Mouse (Mus musculus) layer of hippocampus, postnatal 25 days (tissue): Measurements from ENCODE around the gene Fhl2. TPM values are rescaled to one million over a fixed set of nuclear protein-coding genes. Genes with fewer than 3 reads are reported as not detected.
A peak's percentile ranks its signal among the peaks of the same experiment; 100 is the strongest.
"Not testable (repeated sequence)": the region's sequence is repeated elsewhere in the genome, so short reads cannot be mapped to it uniquely, and the experiment has no call there.

ENCODE experiments used
- DNase-seq, 2 experiments: peaks; one replicate each; pipeline ENCODE4 v3.0.0; 2022; ENCODE audit warnings: mixed read lengths in 2 of 2, low spot score in 1 of 2; ENCODE audit errors: extremely low spot score in 1 of 2
- total RNA-seq, 2 experiments: library from RNA; stranded (reverse); gene quantifications; 2 replicates each; pipeline ENCODE4 v1.2.3; 2021

Gene Fhl2
- total RNA-seq, 2 experiments from 2014 or later: 36.0 to 47.8 TPM

DNA sequence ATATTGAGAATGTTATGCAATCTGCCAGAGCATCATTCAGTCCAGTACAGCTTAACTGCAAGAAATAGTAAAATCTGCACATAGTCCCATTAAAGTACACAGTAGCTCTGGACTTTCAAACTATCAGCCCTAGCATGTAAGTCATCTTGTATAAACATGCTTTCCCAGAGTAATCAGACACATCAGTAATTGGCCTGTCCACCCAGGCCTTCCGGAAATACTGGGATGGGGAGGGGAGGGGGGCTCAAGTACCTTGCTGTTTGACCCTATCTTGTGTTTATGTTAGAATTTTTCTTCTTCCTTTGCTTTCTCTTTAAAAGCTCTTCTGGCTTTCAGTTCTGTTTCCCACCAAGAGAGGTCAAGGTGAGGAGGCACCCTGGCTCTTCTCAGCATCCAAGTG, 725 bp downstream of the Fhl2 start:
- no peak for DNase-seq

DNA sequence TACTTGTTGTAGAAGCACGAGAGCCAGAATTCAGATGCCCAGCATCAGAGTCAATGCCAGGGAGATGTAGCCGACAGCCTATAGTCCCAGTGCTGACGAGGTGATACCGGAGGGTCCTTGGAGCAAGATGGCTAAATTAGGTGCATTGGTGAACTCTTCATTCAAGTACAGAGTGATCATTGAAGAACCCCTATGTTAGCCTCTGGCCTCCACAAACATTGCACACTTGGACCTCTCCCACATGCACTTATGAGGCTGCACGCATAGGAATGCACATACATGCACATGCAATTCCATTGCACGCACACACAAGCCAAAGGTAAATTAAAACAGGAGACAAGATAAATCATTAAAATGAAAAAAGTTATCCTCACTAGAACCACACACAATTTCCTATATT, 3.4 kb downstream of the Fhl2 start:
- DNase-seq: no peak

- DNase-seq: no peak
These were observed 4.3 kb downstream of the Fhl2 start for GRCm38 (mm10) chr1:43192471-43192870.

- no peak for DNase-seq
These were observed 5.7 kb downstream of the Fhl2 start for GRCm38 (mm10) chr1:43191078-43191477.

DNA sequence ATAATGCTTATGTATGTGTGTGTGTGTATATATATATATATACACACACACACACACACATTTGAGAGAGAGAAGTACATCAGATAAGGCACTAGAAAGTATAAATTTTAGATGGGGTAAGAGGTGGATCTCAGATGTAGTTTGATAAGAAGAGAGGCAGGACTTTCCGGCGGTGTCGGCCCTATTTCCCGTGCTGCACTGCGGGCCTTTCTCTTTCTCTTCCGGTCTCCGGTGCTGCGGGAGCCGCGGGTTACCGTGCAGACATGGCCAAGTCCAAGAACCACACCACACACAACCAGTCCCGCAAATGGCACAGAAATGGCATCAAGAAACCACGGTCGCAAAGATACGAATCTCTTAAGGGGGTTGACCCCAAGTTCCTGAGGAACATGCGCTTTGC, 7.9 kb downstream of the Fhl2 start:
- DNase-seq: not testable (repeated sequence)

- no peak for DNase-seq
These were observed 10.4 kb downstream of the Fhl2 start for GRCm38 (mm10) chr1:43186334-43186733.

- no peak for DNase-seq
These were observed 15.9 kb downstream of the Fhl2 start for GRCm38 (mm10) chr1:43180912-43181311.

DNA sequence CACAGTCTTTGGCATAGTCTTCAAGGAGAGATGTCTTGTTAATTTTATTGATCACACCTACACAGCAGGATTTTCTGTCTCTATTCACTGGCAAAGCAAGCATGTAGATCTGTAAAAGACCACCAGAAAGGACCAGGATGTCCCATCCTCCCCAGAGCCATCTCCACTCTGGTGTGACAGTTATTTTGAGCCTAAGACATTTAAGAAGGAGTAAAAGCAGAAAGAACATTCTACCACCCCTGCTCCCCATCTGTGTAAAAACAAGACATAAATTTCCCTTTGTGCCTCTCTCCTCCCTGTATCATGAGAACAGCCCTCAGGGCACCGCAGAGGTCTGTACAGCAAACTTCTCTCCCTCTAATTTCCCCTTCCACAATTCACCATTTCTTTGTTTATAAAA, 18.0 kb downstream of the Fhl2 start:
- no peak for DNase-seq

DNA sequence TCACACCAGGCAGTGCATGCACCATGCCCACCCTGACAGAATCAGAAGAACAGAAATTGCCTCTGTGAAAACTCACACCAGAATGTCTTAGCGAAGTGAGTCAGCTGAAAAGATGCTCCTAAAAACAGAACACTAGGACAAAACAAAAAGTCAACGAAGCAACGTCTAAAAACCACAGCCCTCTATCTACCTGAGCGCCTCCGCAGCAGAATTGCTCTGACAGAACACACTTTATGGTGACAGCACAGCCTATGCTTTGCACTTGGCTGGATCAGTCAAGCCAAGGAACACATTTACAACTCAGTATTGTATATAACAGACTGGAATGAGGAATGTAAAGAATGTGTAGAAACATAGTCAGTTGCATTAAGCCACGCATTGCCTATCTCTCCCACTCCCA, 18.4 kb downstream of the Fhl2 start:
- DNase-seq: no peak

GRCm38 (mm10) chr1:43173283-43174226, 23.2 kb downstream of the Fhl2 start:
- no peak for DNase-seq

DNA sequence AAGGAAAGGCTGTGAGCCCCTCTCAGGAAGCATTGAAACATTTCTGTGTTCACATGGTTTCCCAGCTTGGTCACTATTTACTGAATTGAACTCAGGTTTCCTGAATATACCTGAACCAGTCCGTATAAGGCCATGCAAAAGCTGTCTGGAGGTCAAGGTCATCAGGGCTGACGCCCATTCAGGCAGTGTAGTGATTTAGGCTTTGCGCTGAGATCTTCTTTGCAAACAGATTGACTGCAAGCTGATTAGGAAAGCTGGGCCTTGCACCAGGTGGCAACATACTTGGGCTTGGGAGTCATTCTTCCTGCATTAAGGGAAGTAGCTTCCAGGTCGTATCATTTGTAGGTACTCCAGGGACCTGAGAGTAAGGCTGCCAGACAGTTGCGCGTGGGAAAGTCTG, 25.0 kb downstream of the Fhl2 start:
- DNase-seq: no peak

DNA sequence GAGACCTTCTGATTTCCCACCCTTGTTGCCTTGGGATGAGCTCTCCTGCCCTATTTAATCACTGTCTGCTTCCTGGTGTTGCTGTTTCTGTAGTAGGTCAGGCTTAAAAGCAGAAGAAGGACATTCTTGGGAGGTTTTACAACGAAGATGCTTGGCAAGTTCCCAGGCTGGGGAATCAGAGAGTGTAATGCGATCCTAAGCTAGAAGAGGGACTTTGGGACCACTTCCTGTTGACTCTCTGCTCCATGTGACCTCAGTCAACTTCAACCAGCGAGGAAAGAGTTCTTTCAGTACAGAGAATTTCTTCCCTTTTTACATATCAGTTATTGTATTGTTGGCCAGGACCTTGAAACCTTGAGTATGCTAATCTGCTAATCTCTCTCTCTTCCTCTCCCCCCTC, 25.7 kb downstream of the Fhl2 start:
- no peak for DNase-seq

- no peak for DNase-seq
These were observed 27.1 kb downstream of the Fhl2 start for GRCm38 (mm10) chr1:43169661-43170060.

DNA sequence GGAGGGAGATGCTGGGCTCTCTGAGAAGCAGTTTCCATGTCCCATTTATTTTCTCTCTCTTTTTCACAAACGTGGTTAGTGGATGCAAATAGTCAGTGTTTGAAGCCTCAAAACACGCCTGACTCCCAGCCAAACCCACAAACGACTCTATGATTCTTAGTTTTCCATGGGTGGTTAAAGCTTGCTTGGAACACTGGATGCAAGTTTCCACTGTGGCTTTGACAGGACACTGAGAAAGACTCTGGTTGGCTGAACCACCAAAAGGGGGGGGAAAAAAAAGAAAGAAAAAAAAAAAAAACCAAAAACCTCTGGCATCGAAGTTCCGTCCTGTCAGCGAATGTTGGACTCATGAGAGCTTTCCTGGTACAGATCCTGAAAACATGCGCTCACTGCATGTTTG, 27.6 kb downstream of the Fhl2 start:
- no peak for DNase-seq

DNA sequence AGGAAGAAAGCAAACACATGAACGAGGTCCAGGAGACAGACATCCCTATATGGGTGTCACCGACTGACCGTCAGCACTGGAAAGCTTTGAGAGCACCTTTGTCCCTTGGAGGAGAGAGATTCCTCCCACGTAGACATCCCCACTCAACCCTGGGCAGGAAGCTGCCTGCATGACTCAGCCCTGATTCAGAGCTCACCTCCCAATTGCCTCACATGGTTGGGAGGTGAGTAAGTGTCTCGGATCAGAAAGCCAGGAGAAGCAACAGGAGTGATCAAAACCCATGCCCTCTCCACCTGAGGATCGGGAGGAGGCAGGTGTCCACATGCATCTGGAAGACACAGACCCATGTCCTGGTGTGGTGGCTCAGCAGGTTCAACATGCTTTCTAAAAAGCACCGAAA, 28.2 kb downstream of the Fhl2 start:
- no peak for DNase-seq

DNA sequence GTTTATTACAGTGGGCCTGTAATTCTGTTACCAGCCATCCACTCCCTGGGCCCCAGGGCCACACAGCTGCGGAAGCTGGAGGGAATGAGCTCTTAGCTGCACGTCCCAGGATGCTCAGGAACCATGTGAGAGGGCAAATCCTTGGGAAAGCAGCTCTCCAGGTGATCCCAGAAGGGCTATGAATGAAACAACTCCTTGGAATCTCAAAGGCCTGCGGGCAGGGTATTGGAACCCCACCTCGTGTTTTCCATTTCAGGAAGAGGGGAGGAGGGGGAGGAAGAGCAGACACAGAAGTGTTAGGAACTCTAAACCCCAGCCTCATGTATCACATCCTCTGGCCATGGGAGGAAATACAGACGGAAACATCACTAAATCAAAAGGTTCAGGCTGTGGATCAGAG, 28.8 kb downstream of the Fhl2 start:
- no peak for DNase-seq

DNA sequence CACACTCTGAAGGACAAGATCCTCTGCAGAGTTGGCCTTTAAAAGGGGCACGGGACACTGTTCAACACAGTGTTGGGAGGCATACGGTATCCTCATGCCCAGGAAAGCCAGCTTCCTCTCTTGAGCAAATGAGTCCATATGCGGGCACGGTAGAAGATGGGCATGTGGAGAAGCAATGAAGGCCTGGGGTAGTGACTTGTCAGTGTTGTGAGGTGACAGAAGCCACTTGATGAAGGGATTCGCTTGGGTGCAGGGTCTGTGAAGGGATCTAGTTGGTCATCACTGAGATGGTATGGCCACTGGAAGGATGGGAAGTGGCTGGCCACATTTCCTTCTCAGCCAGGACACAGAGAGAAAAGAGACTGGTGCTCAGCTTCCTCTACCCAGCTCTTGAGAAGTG, 32.2 kb downstream of the Fhl2 start:
- no peak for DNase-seq

GRCm38 (mm10) chr1:43163467-43164418, 33.0 kb downstream of the Fhl2 start:
- peak; percentile 52 to 63 for DNase-seq

- DNase-seq: no peak
These were observed 33.7 kb downstream of the Fhl2 start for GRCm38 (mm10) chr1:43163084-43163466.

- DNase-seq: no peak
These were observed 34.4 kb downstream of the Fhl2 start for GRCm38 (mm10) chr1:43162394-43162793.

GRCm38 (mm10) chr1:43159429-43159828, 37.4 kb downstream of the Fhl2 start:
- no peak for DNase-seq
